ENCODE assay signal across 9 mouse cellular contexts in the genomic region with DNA sequence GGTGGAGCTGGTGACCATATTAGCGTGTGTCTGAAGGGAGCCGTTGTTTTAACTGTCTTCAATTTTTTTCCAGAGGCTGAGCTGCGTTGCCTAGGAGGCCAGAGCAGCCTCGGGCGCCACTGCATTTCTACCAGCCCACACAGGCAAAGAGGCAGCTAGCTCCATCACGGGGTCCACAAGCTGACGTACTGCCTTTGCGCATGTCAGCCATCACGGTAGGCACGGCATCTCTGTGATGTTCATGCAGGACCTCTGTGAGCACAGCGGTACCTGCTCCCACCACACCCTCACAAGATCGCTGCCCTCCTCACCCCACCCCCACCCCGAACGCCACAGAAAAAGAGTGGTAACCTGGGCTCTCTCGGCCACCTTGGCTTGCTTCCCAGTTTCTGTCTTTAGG.
DNase-seq lines count a peak whose midpoint lies in the region; ATAC-seq and TF ChIP-seq lines count a peak whose summit lies in the region.
"Had no signal": no experiment of that assay in that cellular context is flagged by ENCODE, and none has a peak within 500 bp of the region (broad histone marks: within the 10 kb centered on the region; RNA-seq: fewer than 3 reads in every experiment).

No protein-coding gene starts in this region.

- no peaks in the 10 kb centered on the region for H3K36me3 ChIP-seq in forebrain, postnatal 0 days (ENCODE audit: insufficient read depth)
- no peaks in the 10 kb centered on the region for H3K36me3 ChIP-seq in forebrain, embryonic 15.5 days

- no peaks in the 10 kb centered on the region for H3K27me3 ChIP-seq in forebrain, postnatal 0 days (ENCODE audit: insufficient read depth, low read length)
- H3K27me3 ChIP-seq in forebrain, embryonic 15.5 days = no peaks in the 10 kb centered on the region

- DNase-seq in forebrain, postnatal 0 days = no peak
- peak; percentile 30 for DNase-seq in retina, postnatal 1 day
- no peak for DNase-seq in retina, embryonic 14.5 days (ENCODE audit: low spot score)
- peak; percentile 45 to 46 for DNase-seq in left cerebral cortex, postnatal 36 days (ENCODE audit: low spot score in 2 of 2)
- peak; percentile 70 for DNase-seq in thymus, postnatal 14 days
- no peak for DNase-seq in urinary bladder, postnatal 4 days (ENCODE audit: low spot score in 2 of 2)
- no peak for DNase-seq in adrenal gland, postnatal 10 days
- DNase-seq: cerebellum, adult 9-10 months had no signal

- no peaks in the 10 kb centered on the region for H3K4me1 ChIP-seq in forebrain, postnatal 0 days (ENCODE audit: insufficient read depth)
- no peaks in the 10 kb centered on the region for H3K4me1 ChIP-seq in forebrain, embryonic 15.5 days

- 72% methylated on average over 15 of the region's 15 CpGs for WGBS in forebrain, postnatal 0 days
- WGBS in forebrain, embryonic 15.5 days = 77% methylated on average over 15 of the region's 15 CpGs

- no peak overlapping the region for H3K4me2 ChIP-seq in forebrain, postnatal 0 days (ENCODE audit: low read depth)
- H3K4me2 ChIP-seq in forebrain, embryonic 15.5 days (replicated peaks) = no peak overlapping the region

- no peak overlapping the region for H3K27ac ChIP-seq in forebrain, postnatal 0 days (ENCODE audit: low read depth, low read length)
- H3K27ac ChIP-seq in forebrain, embryonic 15.5 days (replicated peaks) = no peak overlapping the region

- H3K9me3 ChIP-seq in forebrain, postnatal 0 days (ENCODE audit: low read length) = no peaks in the 10 kb centered on the region
- H3K9me3 ChIP-seq in forebrain, embryonic 15.5 days = no peaks in the 10 kb centered on the region

- no peak overlapping the region for H3K4me3 ChIP-seq in forebrain, postnatal 0 days (ENCODE audit: low read depth, low read length)
- H3K4me3 ChIP-seq in forebrain, embryonic 15.5 days = no peak overlapping the region

- intact Hi-C loops in left cerebral cortex, postnatal 36 days (cut with DNase I) = loop anchor here (5.0 kb wide), 1 partner anchor 72 kb away; the partner anchor contains the start of gene Mgat4a

- peak; percentile 61 for ATAC-seq in forebrain, postnatal 0 days
- no peak for ATAC-seq in forebrain, embryonic 15.5 days (replicated peaks)

- no peak overlapping the region for H3K9ac ChIP-seq in forebrain, postnatal 0 days
- no peak overlapping the region for H3K9ac ChIP-seq in forebrain, embryonic 15.5 days (replicated peaks)

- TF ChIP-seq CTCF in forebrain, postnatal 0 days (IDR thresholded peaks at IDR 0.05; ENCODE audit: low read depth) = no peak

Comparison
In these comparisons a context has a peak if more than half of its experiments do, and no peak if none do; other contexts are left out.
1. DNase-seq: peak in retina, postnatal 1 day (single experiment), left cerebral cortex, postnatal 36 days (2 of 2) and thymus, postnatal 14 days (single experiment); none in forebrain, postnatal 0 days (single experiment), retina, embryonic 14.5 days (single experiment), urinary bladder, postnatal 4 days (0 of 2) and adrenal gland, postnatal 10 days (single experiment).